Mouse (Mus musculus): Measurements from ENCODE around the gene Ambra1. TPM values are rescaled to one million over a fixed set of nuclear protein-coding genes. Genes with fewer than 3 reads are reported as not detected.
A peak's percentile ranks its signal among the peaks of the same experiment; 100 is the strongest.

Gene Ambra1
- polyA plus RNA-seq, 1 experiment from 2014 or later, result 18.6 TPM

GRCm38 (mm10) chr2:91921790-91922570 is 192.0 kb downstream of the Ambra1 start:
- Histone ChIP-seq H3K27me3 (ENCODE audit: control insufficient read depth, insufficient read depth, low read length) (peaks cover 36% of the 10 kb centered on the region), H3K27ac (replicated peaks; ENCODE audit: low read depth, low read length) (no peak overlapping the region), H3K36me3 (ENCODE audit: control insufficient read depth, insufficient read depth, low read length) (peaks cover 5% of the 10 kb centered on the region; the same call in 1 of the 2 replicates), H3K9me3 (ENCODE audit: control insufficient read depth, low read length) (no peaks in the 10 kb centered on the region), H3K9ac (ENCODE audit: low read length) (0 out of 2 replicates have a peak overlapping the region, but pooled peaks have one; percentile 30), H3K4me2 (ENCODE audit: low read depth, severe bottlenecking) (peak overlapping the region; percentile 71), H3K4me1 (ENCODE audit: control insufficient read depth, insufficient read depth, low read length) (peaks cover 12% of the 10 kb centered on the region; the same call in 1 of the 2 replicates), H3K4me3 (ENCODE audit: low read depth, low read length) (peak overlapping the region; percentile 50)
- ATAC-seq (ENCODE audit: insufficient number of reproducible peaks, low FRiP score, low TSS enrichment, low read depth) (peak; percentile 54), DNase-seq (ENCODE audit: low spot score) (peak; percentile 81)
- WGBS, result 1% methylated on average over 64 of the region's 64 CpGs

GRCm38 (mm10) chr2:91922586-91923414 is 192.9 kb downstream of the Ambra1 start:
- H3K4me3 ChIP-seq (ENCODE audit: low read depth, low read length), result peak overlapping the region; percentile 50
- H3K4me1 ChIP-seq (ENCODE audit: control insufficient read depth, insufficient read depth, low read length), result peaks cover 12% of the 10 kb centered on the region; the same call in 1 of the 2 replicates
- H3K9me3 ChIP-seq (ENCODE audit: control insufficient read depth, low read length), result no peaks in the 10 kb centered on the region
- H3K27me3 ChIP-seq (ENCODE audit: control insufficient read depth, insufficient read depth, low read length), result peaks cover 36% of the 10 kb centered on the region
- peak overlapping the region; percentile 71 for H3K4me2 ChIP-seq (ENCODE audit: low read depth, severe bottlenecking)
- DNase-seq (ENCODE audit: low spot score), result no peak
- H3K36me3 ChIP-seq (ENCODE audit: control insufficient read depth, insufficient read depth, low read length), result peaks cover 1% of the 10 kb centered on the region; the same call in 1 of the 2 replicates
- no peak overlapping the region for H3K27ac ChIP-seq (replicated peaks; ENCODE audit: low read depth, low read length)
- no peak for ATAC-seq (ENCODE audit: insufficient number of reproducible peaks, low FRiP score, low TSS enrichment, low read depth)
- WGBS, result 3% methylated on average over 37 of the region's 37 CpGs
- no peak overlapping the region for H3K9ac ChIP-seq (ENCODE audit: low read length)

DNA sequence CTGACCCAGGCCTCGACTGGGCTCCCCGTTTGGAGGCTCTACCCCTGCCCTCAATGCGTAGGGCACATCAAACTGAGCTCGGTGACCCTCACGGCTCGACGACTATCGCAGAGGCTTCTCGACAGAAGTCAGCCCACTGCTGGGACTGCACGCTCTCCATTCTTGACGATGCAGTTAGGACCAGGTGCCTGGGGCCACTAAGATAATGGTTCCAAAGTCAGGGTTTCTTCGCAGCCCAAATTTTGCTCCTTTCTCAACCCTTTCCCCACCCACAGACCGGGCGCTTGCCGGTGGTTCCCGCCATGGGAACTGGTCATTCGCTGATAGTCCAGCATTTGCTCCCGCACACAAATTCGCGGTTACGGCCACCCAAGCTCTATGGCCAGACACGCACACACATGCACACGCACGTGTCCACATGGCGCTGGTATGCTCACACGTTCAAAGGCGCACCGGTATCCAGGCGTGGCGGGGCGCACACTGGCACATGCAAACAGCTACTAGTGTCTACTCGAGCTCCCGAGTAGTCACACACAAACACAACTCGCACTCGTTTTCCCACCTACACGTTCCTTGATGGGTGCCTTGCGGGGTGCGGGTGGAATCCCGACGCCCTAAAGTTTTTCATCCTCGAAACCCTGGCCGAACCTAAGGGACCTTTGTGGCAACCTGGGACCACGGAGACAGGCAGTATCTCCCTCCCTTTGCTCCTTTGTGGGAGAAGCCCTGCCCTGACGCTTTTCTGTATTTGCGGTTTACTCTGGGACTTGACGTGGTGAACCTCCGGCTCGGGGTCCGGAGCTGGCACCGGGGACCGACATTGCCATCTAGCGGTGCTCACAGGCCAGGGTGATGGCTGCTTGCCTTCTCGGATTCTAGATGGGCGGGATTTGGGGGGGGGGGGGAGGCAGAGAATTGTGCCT is 193.7 kb downstream of the Ambra1 start:
- Histone ChIP-seq H3K27me3 (ENCODE audit: control insufficient read depth, insufficient read depth, low read length) (peaks cover 36% of the 10 kb centered on the region), H3K4me3 (ENCODE audit: low read depth, low read length) (peak overlapping the region; percentile 50), H3K9ac (ENCODE audit: low read length) (no peak overlapping the region; the same call in 1 of the 2 replicates), H3K36me3 (ENCODE audit: control insufficient read depth, insufficient read depth, low read length) (no peaks in the 10 kb centered on the region), H3K9me3 (ENCODE audit: control insufficient read depth, low read length) (no peaks in the 10 kb centered on the region), H3K4me1 (ENCODE audit: control insufficient read depth, insufficient read depth, low read length) (peaks cover 12% of the 10 kb centered on the region; the same call in 1 of the 2 replicates), H3K4me2 (ENCODE audit: low read depth, severe bottlenecking) (peak overlapping the region; percentile 48), H3K27ac (replicated peaks; ENCODE audit: low read depth, low read length) (no peak overlapping the region)
- WGBS, result 7% methylated on average over 54 of the region's 54 CpGs
- no peak for ATAC-seq (ENCODE audit: insufficient number of reproducible peaks, low FRiP score, low TSS enrichment, low read depth)
- peak; percentile 84 for DNase-seq (ENCODE audit: low spot score)

- peaks cover 36% of the 10 kb centered on the region for H3K27me3 ChIP-seq (ENCODE audit: control insufficient read depth, insufficient read depth, low read length)
- ATAC-seq (ENCODE audit: insufficient number of reproducible peaks, low FRiP score, low TSS enrichment, low read depth), result no peak
- H3K9ac ChIP-seq (ENCODE audit: low read length), result no peak overlapping the region
- DNase-seq (ENCODE audit: low spot score), result no peak
- H3K4me1 ChIP-seq (ENCODE audit: control insufficient read depth, insufficient read depth, low read length), result peaks cover 12% of the 10 kb centered on the region; the same call in 1 of the 2 replicates
- H3K27ac ChIP-seq (replicated peaks; ENCODE audit: low read depth, low read length), result no peak overlapping the region
- 65% methylated on average over 1 of the region's 1 CpGs for WGBS
- no peaks in the 10 kb centered on the region for H3K9me3 ChIP-seq (ENCODE audit: control insufficient read depth, low read length)
- H3K4me2 ChIP-seq (ENCODE audit: low read depth, severe bottlenecking), result no peak overlapping the region
- H3K4me3 ChIP-seq (ENCODE audit: low read depth, low read length), result no peak overlapping the region
- no peaks in the 10 kb centered on the region for H3K36me3 ChIP-seq (ENCODE audit: control insufficient read depth, insufficient read depth, low read length)
Observed at GRCm38 (mm10) chr2:91924726-91925125, 194.8 kb downstream of the Ambra1 start.

- H3K4me3 ChIP-seq (ENCODE audit: low read depth, low read length), result no peak overlapping the region
- 82% methylated on average over 15 of the region's 15 CpGs for WGBS
- ATAC-seq (ENCODE audit: insufficient number of reproducible peaks, low FRiP score, low TSS enrichment, low read depth), result no peak
- no peak for DNase-seq (ENCODE audit: low spot score)
- no peak overlapping the region for H3K27ac ChIP-seq (replicated peaks; ENCODE audit: low read depth, low read length)
- H3K4me2 ChIP-seq (ENCODE audit: low read depth, severe bottlenecking), result no peak overlapping the region
- H3K4me1 ChIP-seq (ENCODE audit: control insufficient read depth, insufficient read depth, low read length), result peaks cover 12% of the 10 kb centered on the region; the same call in 1 of the 2 replicates
- H3K36me3 ChIP-seq (ENCODE audit: control insufficient read depth, insufficient read depth, low read length), result no peaks in the 10 kb centered on the region
- H3K9ac ChIP-seq (ENCODE audit: low read length), result no peak overlapping the region
- H3K9me3 ChIP-seq (ENCODE audit: control insufficient read depth, low read length), result no peaks in the 10 kb centered on the region
- peaks cover 34% of the 10 kb centered on the region for H3K27me3 ChIP-seq (ENCODE audit: control insufficient read depth, insufficient read depth, low read length)
Observed at GRCm38 (mm10) chr2:91925442-91925841, 195.5 kb downstream of the Ambra1 start.

DNA sequence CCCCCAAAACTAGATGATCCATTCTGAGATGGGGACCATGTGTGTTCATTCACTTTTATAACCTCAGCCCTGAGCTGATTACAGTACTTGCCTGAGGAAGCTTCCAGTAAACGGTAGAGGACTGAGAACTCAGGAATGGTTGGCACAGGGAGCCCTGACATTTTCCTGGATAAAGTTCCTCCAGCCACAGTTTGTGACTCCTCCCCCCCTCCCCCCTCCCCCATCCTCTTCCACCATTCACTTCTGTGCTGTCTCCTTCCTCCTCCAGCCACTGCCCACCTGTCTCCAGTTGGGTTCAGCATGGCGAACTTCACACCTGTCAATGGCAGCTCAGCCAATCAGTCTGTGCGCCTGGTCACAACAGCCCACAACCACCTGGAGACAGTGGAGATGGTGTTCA is 197.0 kb downstream of the Ambra1 start, which contains the start of gene Chrm4:
Gene Chrm4, plus strand, starts transcription at position 301 of the 400 bp plus-strand sequence.
- peak within 1 kb of the TSS; percentile 5; the same call in 1 of the 2 replicates for H3K4me2 ChIP-seq (ENCODE audit: low read depth, severe bottlenecking)
- H3K4me3 ChIP-seq (ENCODE audit: low read depth, low read length), result no peak within 1 kb of the TSS
- no peak within 1 kb of the TSS for H3K27ac ChIP-seq (replicated peaks; ENCODE audit: low read depth, low read length)
- 80% methylated on average over 3 of the region's 3 CpGs for WGBS
- H3K9ac ChIP-seq (ENCODE audit: low read length), result no peak within 1 kb of the TSS
- no peaks in the 10 kb centered on the region for H3K9me3 ChIP-seq (ENCODE audit: control insufficient read depth, low read length)
- H3K4me1 ChIP-seq (ENCODE audit: control insufficient read depth, insufficient read depth, low read length), result peaks cover 12% of the 10 kb centered on the region; the same call in 1 of the 2 replicates
- H3K27me3 ChIP-seq (ENCODE audit: control insufficient read depth, insufficient read depth, low read length), result peaks cover 23% of the 10 kb centered on the region
- no peaks in the 10 kb centered on the region for H3K36me3 ChIP-seq (ENCODE audit: control insufficient read depth, insufficient read depth, low read length)
- no peak for DNase-seq (ENCODE audit: low spot score)
- ATAC-seq (ENCODE audit: insufficient number of reproducible peaks, low FRiP score, low TSS enrichment, low read depth), result no peak

- 35% methylated on average over 34 of the region's 34 CpGs for WGBS
- Histone ChIP-seq H3K4me2 (ENCODE audit: low read depth, severe bottlenecking) (peak overlapping the region; percentile 5; the same call in 1 of the 2 replicates), H3K9ac (ENCODE audit: low read length) (no peak overlapping the region), H3K27ac (replicated peaks; ENCODE audit: low read depth, low read length) (no peak overlapping the region), H3K4me3 (ENCODE audit: low read depth, low read length) (no peak overlapping the region), H3K4me1 (ENCODE audit: control insufficient read depth, insufficient read depth, low read length) (peaks cover 13% of the 10 kb centered on the region), H3K36me3 (ENCODE audit: control insufficient read depth, insufficient read depth, low read length) (no peaks in the 10 kb centered on the region), H3K9me3 (ENCODE audit: control insufficient read depth, low read length) (no peaks in the 10 kb centered on the region), H3K27me3 (ENCODE audit: control insufficient read depth, insufficient read depth, low read length) (peaks cover 13% of the 10 kb centered on the region)
- no peak for ATAC-seq (ENCODE audit: insufficient number of reproducible peaks, low FRiP score, low TSS enrichment, low read depth)
- DNase-seq (ENCODE audit: low spot score), result peak; percentile 91
Observed at GRCm38 (mm10) chr2:91927826-91928533, 198.0 kb downstream of the Ambra1 start.
